Mouse (Mus musculus) gastrocnemius, adult 8-10 months (tissue): Measurements from ENCODE around the gene Ralgds. TPM values are rescaled to one million over a fixed set of nuclear protein-coding genes. Genes with fewer than 3 reads are reported as not detected.
A peak's percentile ranks its signal among the peaks of the same experiment; 100 is the strongest.
"Not testable (repeated sequence)": the region's sequence is repeated elsewhere in the genome, so short reads cannot be mapped to it uniquely, and the experiment has no call there.

Experiments used
- DNase-seq, 2 experiments: peaks; one replicate each; pipeline ENCODE4 v3.0.0; 2022; ENCODE audit warnings: low spot score in 2 of 2
- total RNA-seq, 4 experiments: library from RNA; stranded (reverse); gene quantifications; 2 replicates each; pipeline ENCODE4 v1.2.4; 2022

The Ralgds gene
- total RNA-seq: 10 to 100 TPM in 2 of 4 experiments, 1 to 10 TPM in 2; 8.1 to 11.1 (median 9.4) TPM

- peak in 1 of 2 experiments; percentile 5 for DNase-seq
Measured at GRCm38 (mm10) chr2:28512798-28513401, at the start of gene Ralgds. TSS of gene Ralgds (plus strand) at chr2:28513125.

- DNase-seq: no peak
Measured at GRCm38 (mm10) chr2:28463919-28464318, 49.0 kb upstream of the Ralgds start.

- no peak for DNase-seq
Measured at GRCm38 (mm10) chr2:28464919-28465318, 48.0 kb upstream of the Ralgds start.

- DNase-seq: no peak
Measured at GRCm38 (mm10) chr2:28465836-28466518, 46.9 kb upstream of the Ralgds start, which contains the start of gene 1700007K13Rik. TSS of gene 1700007K13Rik (minus strand) at chr2:28466332.

GRCm38 (mm10) chr2:28467860-28468485 is 45.0 kb upstream of the Ralgds start, which contains the start of gene Mrps2:
TSS of gene Mrps2 (plus strand) at chr2:28468066.
- peak; percentile 64 to 79 for DNase-seq

GRCm38 (mm10) chr2:28468486-28469225 is 44.3 kb upstream of the Ralgds start:
- DNase-seq: no peak

GRCm38 (mm10) chr2:28469461-28469860 is 43.5 kb upstream of the Ralgds start:
- no peak for DNase-seq

- no peak for DNase-seq
Measured at GRCm38 (mm10) chr2:28470591-28470990, 42.3 kb upstream of the Ralgds start.

- not testable (repeated sequence) for DNase-seq
Measured at GRCm38 (mm10) chr2:28472011-28472410, 40.9 kb upstream of the Ralgds start.

- DNase-seq: not testable (repeated sequence)
Measured at GRCm38 (mm10) chr2:28477993-28478392, 34.9 kb upstream of the Ralgds start.

GRCm38 (mm10) chr2:28479208-28480204 is 33.4 kb upstream of the Ralgds start:
- no peak for DNase-seq

- no peak for DNase-seq
Measured at GRCm38 (mm10) chr2:28483861-28484260, 29.1 kb upstream of the Ralgds start.

- DNase-seq: no peak
Measured at GRCm38 (mm10) chr2:28494521-28494920, 18.4 kb upstream of the Ralgds start.

- DNase-seq: no peak
Measured at GRCm38 (mm10) chr2:28495207-28495756, 17.6 kb upstream of the Ralgds start.

- no peak for DNase-seq
Measured at GRCm38 (mm10) chr2:28495801-28496595, 16.9 kb upstream of the Ralgds start.

- DNase-seq: no peak
Measured at GRCm38 (mm10) chr2:28496671-28497070, 16.3 kb upstream of the Ralgds start, which contains the start of gene Gbgt1. TSS of gene Gbgt1 (plus strand) at chr2:28496891.

- DNase-seq: no peak
Measured at GRCm38 (mm10) chr2:28497561-28497960, 15.4 kb upstream of the Ralgds start.

GRCm38 (mm10) chr2:28498431-28498830 is 14.5 kb upstream of the Ralgds start:
- no peak for DNase-seq

- no peak for DNase-seq
Measured at GRCm38 (mm10) chr2:28502987-28503386, 9.9 kb upstream of the Ralgds start.
